Mouse (Mus musculus) kidney, postnatal 25 days (tissue): Measurements from ENCODE around the gene Scrn3.

Experiments
- DNase-seq, 2 experiments: peaks; one replicate each; pipeline ENCODE4 v3.0.0; 2021; ENCODE audit warnings: mixed read lengths in 2 of 2

Gene Scrn3

GRCm38 (mm10) chr2:73386356-73387046, 74.1 kb downstream of the Scrn3 start, which contains the start of gene Gpr155:
Gene Gpr155, minus strand, starts transcription at chr2:73386572.
- DNase-seq = peak; percentile 100
